Mouse (Mus musculus) intestine, embryonic 15.5 days (tissue): Measurements from ENCODE around the gene Gm21866. TPM values are rescaled to one million over a fixed set of nuclear protein-coding genes. Genes with fewer than 3 reads are reported as not detected.
"Not testable (repeated sequence)": the region's sequence is repeated elsewhere in the genome, so short reads cannot be mapped to it uniquely, and the experiment has no call there.

Source experiments
- ATAC-seq: fragments of 200-750 bp; cut with Nextera tagmentation; 2 replicates; pipeline ENCODE4 v1.8.0; 2017; ENCODE audit warnings: moderate TSS enrichment, moderate library complexity
- H3K27ac ChIP-seq: fragments of 300-500 bp; sonication (generic); 2 replicates; pipeline ENCODE4 v1.5.1; 2015; ENCODE audit warnings: mild to moderate bottlenecking, inconsistent platforms
- H3K27me3 ChIP-seq: fragments of 300-500 bp; sonication (generic); replicated peaks from 2 replicates; pipeline ENCODE4 v1.6.1; 2015; ENCODE audit warnings: inconsistent platforms
- H3K36me3 ChIP-seq: fragments of 300-500 bp; sonication (generic); 2 replicates; pipeline ENCODE4 v1.6.1; 2015; ENCODE audit warnings: inconsistent platforms
- H3K4me1 ChIP-seq: fragments of 300-500 bp; sonication (generic); replicated peaks from 2 replicates; pipeline ENCODE4 v1.6.1; 2015; ENCODE audit warnings: inconsistent platforms
- H3K4me2 ChIP-seq: fragments of 300-500 bp; sonication (generic); replicated peaks from 2 replicates; pipeline ENCODE4 v1.6.1; 2015; ENCODE audit warnings: mild to moderate bottlenecking, inconsistent platforms
- H3K4me3 ChIP-seq: fragments of 300-500 bp; sonication (generic); replicated peaks from 2 replicates; pipeline ENCODE4 v1.5.1; 2015; ENCODE audit warnings: inconsistent platforms
- H3K9ac ChIP-seq: fragments of 300-500 bp; sonication (generic); 2 replicates; pipeline ENCODE4 v1.6.1; 2015; ENCODE audit warnings: inconsistent platforms
- H3K9me3 ChIP-seq: fragments of 300-500 bp; sonication (generic); 2 replicates; pipeline ENCODE4 v1.6.1; 2016; ENCODE audit warnings: inconsistent platforms
- WGBS: fragments of 180-500 bp; shearing (Covaris S2); methylation state at CpG from one replicate; pipeline ENCODE4 v1.1.7; 2015; 5-methylcytosine and 5-hydroxymethylcytosine counted together
- polyA plus RNA-seq: library from polyadenylated mRNA; unstranded; fragments of >200 nt; fragmentation: Nextera tagmentation; extraction: Ambion mirVana; gene quantifications from 2 replicates; pipeline ENCODE4 v1.2.1, GENCODE M21; 2015

Gene Gm21866
- not detected in 2 replicates for polyA plus RNA-seq

DNA sequence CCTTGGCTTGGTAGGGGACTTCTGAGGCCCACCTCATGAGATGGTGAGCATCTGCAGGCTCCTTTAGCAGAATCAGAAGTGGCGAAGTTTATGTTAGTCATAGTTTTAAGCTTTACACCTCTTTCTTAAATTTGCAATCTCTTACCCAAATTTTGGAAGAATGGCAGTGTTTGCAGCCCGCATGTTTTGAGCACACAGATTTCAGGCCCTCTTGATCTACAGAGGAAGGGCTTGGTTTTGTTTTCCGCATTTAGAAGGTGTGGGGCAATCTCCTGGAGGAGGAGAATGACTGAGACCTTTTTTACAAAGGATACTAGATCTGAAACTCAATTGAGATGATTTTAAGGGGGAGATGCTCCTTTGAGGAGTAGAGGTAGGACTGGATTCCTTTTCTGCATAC is at the start of gene Gm21866:
Gene Gm21866, minus strand, starts transcription at position 101 of the 400 bp plus-strand sequence.
- H3K27ac ChIP-seq, ATAC-seq: not testable (repeated sequence)
- 86% methylated on average over 1 of the region's 3 CpGs for WGBS

DNA sequence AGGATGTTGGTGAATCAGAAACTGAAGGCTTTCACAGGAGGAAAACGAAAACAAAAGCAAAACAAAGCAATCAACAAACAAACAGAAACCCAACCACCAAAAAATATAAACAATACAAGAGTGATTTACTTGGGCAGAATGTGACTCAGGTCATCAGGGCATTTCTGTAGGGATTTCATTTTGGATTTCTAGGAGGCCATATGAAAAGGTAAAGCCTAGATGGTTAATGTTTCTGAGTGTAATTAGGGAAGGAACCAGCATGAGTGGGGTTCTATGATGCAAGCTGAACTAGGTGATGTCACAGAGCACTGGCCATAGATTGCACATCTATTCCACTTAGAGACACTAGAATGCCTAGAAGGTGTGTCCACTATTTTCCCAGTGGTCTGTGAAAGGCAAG is 28.3 kb upstream of the Gm21866 start, which contains the start of gene Gm20773:
Gene Gm20773, plus strand, starts transcription at position 301 of the 400 bp plus-strand sequence.
- no CpG with 5 or more reads among the region's 1 CpGs for WGBS

More for the DNA sequence above, at the start of gene Gm21866:
- not testable (repeated sequence) for H3K36me3 ChIP-seq, H3K4me1 ChIP-seq, H3K9me3 ChIP-seq, H3K4me2 ChIP-seq, H3K9ac ChIP-seq, H3K27me3 ChIP-seq, H3K4me3 ChIP-seq

More for the DNA sequence above, 28.3 kb upstream of the Gm21866 start, which contains the start of gene Gm20773:
- not testable (repeated sequence) for H3K36me3 ChIP-seq, H3K9ac ChIP-seq, H3K4me1 ChIP-seq, H3K4me3 ChIP-seq, H3K4me2 ChIP-seq, H3K27ac ChIP-seq, H3K27me3 ChIP-seq, ATAC-seq, H3K9me3 ChIP-seq

Other genes starting within 250 kb of the Gm21866 start
- not detected in 2 replicates for gene Gm21828, start 241.7 kb downstream of the Gm21866 start, polyA plus RNA-seq
- gene Gm21440, start 213.2 kb downstream of the Gm21866 start, polyA plus RNA-seq = not detected in 2 replicates
- not detected in 2 replicates for gene Gm21454, start 213.1 kb downstream of the Gm21866 start, polyA plus RNA-seq
- not detected in 2 replicates for gene Gm21725, start 116.5 kb downstream of the Gm21866 start, polyA plus RNA-seq
- not detected in 2 replicates for gene Gm20773, start 28.4 kb upstream of the Gm21866 start, polyA plus RNA-seq